Mouse (Mus musculus) forebrain, embryonic 14.5 days (tissue): ENCODE measurements at regions not wholly inside any gene's neighbourhood (a gene's known extent, or its start where the extent isn't known, plus 50 kb on each side); places are given as distances from the start of the nearest gene placed in this dataset.

Source experiments
- ATAC-seq: fragments of 200-750 bp; cut with Nextera tagmentation; 2 replicates; pipeline ENCODE4 v1.8.0; 2017; ENCODE audit warnings: mild to moderate bottlenecking, moderate library complexity
- DNase-seq: peaks from one replicate; pipeline ENCODE4 v3.0.0-alpha.2; 2015; ENCODE audit warnings: low spot score
- H3K27ac ChIP-seq: fragments of 300-500 bp; sonication (generic); 2 replicates; pipeline ENCODE4 v1.5.1; 2014; ENCODE audit warnings: low read depth, mild to moderate bottlenecking, control low read depth, low read length, moderate library complexity
- H3K27me3 ChIP-seq: fragments of 300-500 bp; sonication (generic); replicated peaks from 2 replicates; pipeline ENCODE4 v1.6.1; 2014; ENCODE audit warnings: low read length, control low read depth, mixed read lengths; ENCODE audit not compliant: control insufficient read depth, insufficient read depth
- H3K36me3 ChIP-seq: fragments of 300-500 bp; sonication (generic); 2 replicates; pipeline ENCODE4 v1.6.1; 2014; ENCODE audit warnings: low read length, control low read depth; ENCODE audit not compliant: control insufficient read depth, insufficient read depth
- H3K4me1 ChIP-seq: fragments of 300-500 bp; sonication (generic); 2 replicates; pipeline ENCODE4 v1.6.1; 2014; ENCODE audit warnings: antibody characterized with exemption, low read length, control low read depth; ENCODE audit not compliant: control insufficient read depth, insufficient read depth
- H3K4me2 ChIP-seq: fragments of 300-500 bp; sonication (generic); 2 replicates; pipeline ENCODE4 v1.6.1; 2014; ENCODE audit warnings: mild to moderate bottlenecking, control low read depth, low read length
- H3K4me3 ChIP-seq: fragments of 300-500 bp; sonication (generic); 2 replicates; pipeline ENCODE4 v1.5.1; 2014; ENCODE audit warnings: low read depth, low read length, control low read depth
- H3K9ac ChIP-seq: fragments of 300-500 bp; sonication (generic); 2 replicates; pipeline ENCODE4 v1.6.1; 2014; ENCODE audit warnings: mild to moderate bottlenecking, low read length, control low read depth, moderate library complexity
- H3K9me3 ChIP-seq: fragments of 300-500 bp; sonication (generic); replicated peaks from 2 replicates; pipeline ENCODE4 v1.6.1; 2016; ENCODE audit warnings: low read length, control low read depth, mixed read lengths; ENCODE audit not compliant: control insufficient read depth
- WGBS: fragments of 180-500 bp; shearing (Covaris S2); extraction: QIAGEN DNeasy Blood & Tissue Kit; methylation state at CpG from one replicate; pipeline ENCODE4 v1.1.7; 2014; 5-methylcytosine and 5-hydroxymethylcytosine counted together

DNA sequence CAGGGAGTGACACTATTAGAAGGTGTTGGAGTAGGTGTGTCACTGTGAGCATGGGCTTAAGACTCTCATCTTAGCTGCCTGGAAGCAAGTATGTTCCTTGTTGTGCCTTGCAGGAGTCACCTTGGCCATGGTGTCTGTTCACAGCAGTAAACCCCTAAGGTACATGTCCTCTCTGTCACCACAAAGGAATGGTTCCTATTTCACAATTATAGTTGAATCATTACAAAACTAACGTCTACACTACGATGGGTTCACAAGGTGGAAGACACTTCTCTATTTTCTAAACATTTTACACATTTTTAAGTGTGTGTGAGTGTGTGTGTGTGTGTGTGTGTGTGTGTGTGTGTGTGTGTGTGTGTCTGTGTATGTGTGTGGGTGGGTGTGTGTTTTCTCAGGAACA, 485.4 kb downstream of the Adgrl2 start:
- Histone ChIP-seq H3K27ac (no peak overlapping the region), H3K9ac (no peak overlapping the region), H3K4me2 (no peak overlapping the region), H3K4me3 (no peak overlapping the region), H3K27me3 (no peaks in the 10 kb centered on the region), H3K4me1 (no peaks in the 10 kb centered on the region), H3K9me3 (no peaks in the 10 kb centered on the region), H3K36me3 (no peaks in the 10 kb centered on the region)
- ATAC-seq (no peak), DNase-seq (no peak)
- 90% methylated on average over 2 of the region's 2 CpGs for WGBS

DNA sequence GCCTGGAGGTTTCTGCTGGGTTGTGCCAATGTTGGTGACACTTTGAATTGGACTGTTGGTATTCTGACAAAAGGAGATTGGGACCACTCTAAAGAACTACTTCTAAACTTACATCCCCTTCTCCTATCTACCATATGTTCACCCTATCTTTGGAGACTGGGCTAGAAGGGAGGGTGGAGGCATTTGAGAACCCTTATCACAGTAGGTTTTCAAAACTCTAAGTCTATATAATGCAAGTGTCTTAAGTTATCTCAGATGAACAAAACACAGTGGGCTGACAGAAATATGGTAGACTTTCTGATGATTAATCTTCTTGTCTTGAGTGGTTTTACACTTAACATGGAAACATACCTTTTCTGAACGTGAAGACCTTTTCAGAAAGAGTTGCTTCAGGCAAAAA, 486.9 kb downstream of the Adgrl2 start:
- H3K27ac ChIP-seq = no peak overlapping the region
- WGBS = 77% methylated on average over 1 of the region's 1 CpGs
- H3K27me3 ChIP-seq = no peaks in the 10 kb centered on the region
- ATAC-seq = no peak
- no peaks in the 10 kb centered on the region for H3K36me3 ChIP-seq
- no peak overlapping the region for H3K4me2 ChIP-seq
- H3K4me1 ChIP-seq = no peaks in the 10 kb centered on the region
- H3K4me3 ChIP-seq = no peak overlapping the region
- DNase-seq = no peak
- no peak overlapping the region for H3K9ac ChIP-seq
- no peaks in the 10 kb centered on the region for H3K9me3 ChIP-seq

DNA sequence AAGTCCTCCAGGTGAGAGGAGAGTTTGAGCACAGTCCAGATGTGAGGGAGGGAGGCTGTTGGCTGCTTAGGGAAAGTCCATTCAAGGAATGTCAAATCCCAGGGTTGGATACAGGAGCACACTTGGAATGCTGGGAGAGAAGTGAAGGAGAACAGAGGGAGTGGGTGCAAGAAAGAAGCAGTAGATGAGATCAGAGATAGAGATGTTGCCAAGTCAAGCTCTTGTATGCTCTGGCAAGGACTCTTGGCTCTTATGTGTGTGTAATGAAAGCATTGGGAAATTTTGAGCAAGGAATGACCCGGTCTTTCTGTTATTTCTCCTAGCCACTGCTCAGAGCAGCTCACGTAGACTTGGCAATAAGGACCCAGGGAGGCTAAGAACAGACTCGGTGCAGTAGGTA, 488.6 kb downstream of the Adgrl2 start:
- Histone ChIP-seq H3K4me1 (no peaks in the 10 kb centered on the region), H3K36me3 (no peaks in the 10 kb centered on the region), H3K4me3 (no peak overlapping the region), H3K9ac (no peak overlapping the region), H3K4me2 (no peak overlapping the region), H3K9me3 (no peaks in the 10 kb centered on the region), H3K27me3 (no peaks in the 10 kb centered on the region), H3K27ac (no peak overlapping the region)
- ATAC-seq (no peak), DNase-seq (no peak)
- 89% methylated on average over 3 of the region's 3 CpGs for WGBS

DNA sequence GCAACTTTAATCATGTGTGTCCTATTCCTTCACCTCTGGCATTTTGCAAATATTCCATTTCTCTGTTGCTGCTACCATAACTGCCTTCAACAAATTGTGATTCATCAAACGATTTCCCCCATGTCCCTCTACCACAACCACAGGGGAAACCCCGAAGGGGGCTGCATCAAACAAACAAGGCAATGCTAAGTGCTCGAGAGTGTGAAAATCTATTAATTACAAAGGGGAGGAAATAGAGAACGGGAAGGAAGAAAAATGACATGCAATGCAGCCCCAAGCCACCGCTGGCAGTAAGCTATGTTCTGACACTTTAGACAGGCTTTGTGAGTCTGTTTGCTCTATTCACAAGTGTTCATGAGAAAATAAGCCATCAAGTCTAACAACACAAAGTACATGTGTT, 493.7 kb downstream of the Adgrl2 start:
- no peaks in the 10 kb centered on the region for H3K9me3 ChIP-seq
- no peak overlapping the region for H3K4me3 ChIP-seq
- ATAC-seq (no peak), DNase-seq (no peak)
- H3K27me3 ChIP-seq = no peaks in the 10 kb centered on the region
- WGBS = 78% methylated on average over 5 of the region's 5 CpGs
- no peak overlapping the region for H3K4me2 ChIP-seq
- no peaks in the 10 kb centered on the region for H3K4me1 ChIP-seq
- H3K9ac ChIP-seq = no peak overlapping the region
- H3K36me3 ChIP-seq = no peaks in the 10 kb centered on the region
- H3K27ac ChIP-seq = no peak overlapping the region

DNA sequence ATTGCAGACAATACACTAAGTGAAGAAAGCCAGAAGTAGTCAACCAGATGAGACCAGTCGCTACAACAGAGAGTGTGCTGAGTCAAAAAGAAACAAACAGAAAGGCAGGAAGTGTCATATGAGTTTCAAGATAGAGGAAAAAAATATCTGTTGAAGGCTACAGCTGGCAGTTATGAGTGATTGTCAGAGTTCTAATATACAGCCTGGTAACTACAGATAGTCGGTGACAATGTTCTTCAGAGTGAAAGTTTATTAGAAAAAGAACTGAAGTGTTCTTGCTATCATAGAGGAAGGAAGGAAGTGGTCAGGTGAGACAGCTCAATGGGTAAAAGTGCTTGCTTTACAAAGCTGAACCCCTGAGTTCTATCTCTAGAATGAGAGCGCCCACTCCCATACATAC, 499.1 kb downstream of the Adgrl2 start:
- Histone ChIP-seq H3K36me3 (no peaks in the 10 kb centered on the region), H3K27ac (no peak overlapping the region), H3K9me3 (no peaks in the 10 kb centered on the region), H3K4me3 (no peak overlapping the region), H3K4me2 (no peak overlapping the region), H3K9ac (no peak overlapping the region), H3K4me1 (no peaks in the 10 kb centered on the region; the same call in 1 of the 2 replicates), H3K27me3 (no peaks in the 10 kb centered on the region)
- DNase-seq (no peak), ATAC-seq (no peak)
- WGBS = 85% methylated on average over 3 of the region's 3 CpGs

DNA sequence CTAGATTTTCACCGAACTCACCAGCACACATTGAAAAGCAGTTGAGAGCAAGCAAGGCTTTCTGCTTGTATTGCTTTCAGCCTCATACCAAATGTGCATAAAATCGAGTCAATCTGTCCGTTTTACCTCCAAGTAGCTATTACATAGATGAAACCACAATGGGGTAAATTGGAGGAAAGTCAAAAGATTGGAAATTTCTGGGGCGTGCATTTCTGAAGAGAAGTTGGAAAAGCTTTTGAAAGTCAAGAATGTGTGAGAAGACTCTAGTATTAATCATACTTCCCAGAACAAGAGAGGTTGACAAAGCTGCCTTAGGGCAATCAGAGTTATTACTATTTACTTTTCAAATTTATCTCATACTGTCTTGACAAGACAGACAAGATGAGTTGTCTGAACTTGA, 501.2 kb downstream of the Adgrl2 start:
- WGBS = 82% methylated on average over 4 of the region's 4 CpGs
- H3K9ac ChIP-seq = no peak overlapping the region
- DNase-seq (no peak), ATAC-seq (no peak)
- H3K36me3 ChIP-seq = no peaks in the 10 kb centered on the region
- H3K4me2 ChIP-seq = no peak overlapping the region
- no peaks in the 10 kb centered on the region; the same call in 1 of the 2 replicates for H3K4me1 ChIP-seq
- H3K27ac ChIP-seq = no peak overlapping the region
- no peak overlapping the region for H3K4me3 ChIP-seq
- no peaks in the 10 kb centered on the region for H3K27me3 ChIP-seq
- no peaks in the 10 kb centered on the region for H3K9me3 ChIP-seq

DNA sequence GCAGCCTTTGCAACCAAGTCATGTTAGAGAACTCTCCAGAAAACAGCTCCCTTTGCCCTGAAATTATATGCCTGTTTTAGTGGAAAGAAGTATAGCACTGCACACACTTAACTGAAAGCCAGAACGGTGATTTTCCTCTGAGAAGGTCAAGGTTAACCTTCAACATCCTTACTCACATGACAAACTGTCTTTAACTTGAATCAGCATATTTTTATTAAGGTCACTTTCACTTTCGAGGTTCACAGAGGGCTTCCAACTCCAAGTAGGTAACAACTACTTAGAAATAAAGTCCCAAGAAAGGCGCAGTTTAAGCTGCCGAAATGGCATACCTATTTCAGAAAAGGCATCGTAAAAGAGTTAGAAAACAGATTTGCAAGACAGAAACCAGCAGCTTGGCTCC, 502.4 kb downstream of the Adgrl2 start:
- WGBS = 92% methylated on average over 5 of the region's 5 CpGs
- DNase-seq (no peak), ATAC-seq (no peak)

DNA sequence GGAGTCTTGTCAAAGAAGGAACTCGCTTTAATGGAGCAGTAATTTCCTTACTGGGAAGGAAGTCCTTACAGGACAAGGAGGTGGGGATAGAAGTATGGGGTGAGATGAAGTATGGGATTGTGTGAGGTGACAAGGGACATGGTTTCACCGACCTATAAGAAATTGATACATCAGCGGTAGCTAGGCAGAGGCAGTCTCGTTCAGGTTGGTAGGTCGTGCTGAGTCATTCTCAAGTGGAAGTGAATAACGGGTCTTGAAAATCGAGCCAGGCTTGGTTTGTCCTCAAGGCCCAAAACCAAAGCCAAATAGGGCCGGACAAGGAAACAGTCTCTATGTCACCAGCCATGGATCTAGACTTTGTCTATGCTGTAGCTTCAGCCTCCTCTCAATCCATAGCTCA, 514.5 kb downstream of the Adgrl2 start:
- no peaks in the 10 kb centered on the region for H3K36me3 ChIP-seq
- no peaks in the 10 kb centered on the region for H3K9me3 ChIP-seq
- ATAC-seq = no peak
- WGBS = 92% methylated on average over 8 of the region's 8 CpGs
- H3K4me3 ChIP-seq = no peak overlapping the region
- H3K27me3 ChIP-seq = no peaks in the 10 kb centered on the region
- no peaks in the 10 kb centered on the region for H3K4me1 ChIP-seq
- no peak overlapping the region for H3K4me2 ChIP-seq
- H3K27ac ChIP-seq = no peak overlapping the region
- DNase-seq = no peak
- no peak overlapping the region for H3K9ac ChIP-seq

More for the DNA sequence above, 502.4 kb downstream of the Adgrl2 start:
- Histone ChIP-seq H3K9me3 (no peaks in the 10 kb centered on the region), H3K36me3 (no peaks in the 10 kb centered on the region), H3K27ac (no peak overlapping the region), H3K9ac (no peak overlapping the region), H3K4me1 (no peaks in the 10 kb centered on the region; the same call in 1 of the 2 replicates), H3K4me3 (no peak overlapping the region), H3K4me2 (no peak overlapping the region), H3K27me3 (no peaks in the 10 kb centered on the region)

DNA sequence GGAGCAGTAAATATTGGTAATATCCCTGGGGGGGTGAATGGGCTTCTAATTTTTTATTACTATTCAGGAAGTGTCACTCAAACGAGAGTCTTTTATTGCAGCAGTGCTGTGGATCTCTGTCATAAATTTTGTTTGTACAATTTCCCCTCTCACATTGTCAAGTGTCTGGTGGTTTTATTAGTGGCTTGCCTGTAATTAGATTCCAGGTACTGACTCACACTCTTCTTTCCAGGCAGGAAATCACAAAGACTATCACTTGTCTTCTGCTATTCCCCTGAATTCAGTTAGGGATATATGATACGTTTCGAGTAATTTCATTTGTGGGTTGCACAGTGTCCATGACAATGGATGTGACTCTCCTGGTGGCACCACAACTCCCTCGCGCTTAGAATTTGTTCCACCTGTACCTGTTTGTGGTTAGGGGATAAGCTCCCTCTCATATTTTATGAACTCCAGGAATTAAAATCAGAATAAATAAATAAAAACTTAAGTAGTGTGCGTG, 517.4 kb downstream of the Adgrl2 start:
- 95% methylated on average over 6 of the region's 6 CpGs for WGBS
- Histone ChIP-seq H3K9ac (no peak overlapping the region), H3K4me3 (no peak overlapping the region), H3K4me2 (no peak overlapping the region), H3K9me3 (no peaks in the 10 kb centered on the region), H3K27ac (no peak overlapping the region), H3K27me3 (no peaks in the 10 kb centered on the region), H3K36me3 (no peaks in the 10 kb centered on the region), H3K4me1 (no peaks in the 10 kb centered on the region)
- no peak for DNase-seq
- no peak for ATAC-seq
